ENCODE assay signal across 9 mouse cellular contexts in genomic region chr19:34474228-34474990, GRCm38 (mm10). TPM values are rescaled to one million over a fixed set of nuclear protein-coding genes. Genes with fewer than 3 reads are reported as not detected.
DNase-seq lines count a peak whose midpoint lies in the region; ATAC-seq lines count a peak whose summit lies in the region.
"Had no signal": no experiment of that assay in that cellular context is flagged by ENCODE, and none has a peak within 500 bp of the region (broad histone marks: within the 10 kb centered on the region; RNA-seq: fewer than 3 reads in every experiment).

No protein-coding gene starts in this region.

- peak; percentile 55 for ATAC-seq in common myeloid progenitor, adult 5-6 weeks (replicated peaks; ENCODE audit: low read depth, poor library complexity, severe bottlenecking)
- 0 out of 2 replicates have a peak, but pooled peaks have one; percentile 26 for ATAC-seq in heart, embryonic 14.5 days (ENCODE audit: insufficient number of reproducible peaks, insufficient read depth, low FRiP score, low read depth)
- peak; percentile 80 for ATAC-seq in limb, embryonic 12.5 days (ENCODE audit: insufficient number of reproducible peaks, insufficient read depth, low FRiP score, low TSS enrichment, low read depth)
- peak; percentile 15; the same call in 1 of the 2 replicates for ATAC-seq in monocyte, adult 5-6 weeks (replicated peaks; ENCODE audit: insufficient number of reproducible peaks, low FRiP score, low TSS enrichment, poor library complexity, severe bottlenecking)

- peaks cover 29% of the 10 kb centered on the region for H3K27me3 ChIP-seq in heart, embryonic 14.5 days (ENCODE audit: control insufficient read depth, insufficient read depth, low read length)
- peaks cover 44% of the 10 kb centered on the region for H3K27me3 ChIP-seq in limb, embryonic 12.5 days

- peak overlapping the region; percentile 93 for H3K4me2 ChIP-seq in heart, embryonic 14.5 days (ENCODE audit: low read length)
- H3K4me2 ChIP-seq in limb, embryonic 12.5 days: peak overlapping the region; percentile 95

- H3K36me3 ChIP-seq in heart, embryonic 14.5 days (ENCODE audit: control insufficient read depth, insufficient read depth, low read length): no peaks in the 10 kb centered on the region
- no peaks in the 10 kb centered on the region for H3K36me3 ChIP-seq in limb, embryonic 12.5 days
- H3K36me3 ChIP-seq: G1E had no signal

- H3K9me3 ChIP-seq in heart, embryonic 14.5 days (ENCODE audit: control insufficient read depth, low read length): no peaks in the 10 kb centered on the region
- H3K9me3 ChIP-seq in limb, embryonic 12.5 days: no peaks in the 10 kb centered on the region
- H3K9me3 ChIP-seq: G1E had no signal

- WGBS in heart, embryonic 14.5 days: 8% methylated on average over 49 of the region's 49 CpGs
- 4% methylated on average over 49 of the region's 49 CpGs for WGBS in limb, embryonic 12.5 days

- peak overlapping the region; percentile 63 for H3K9ac ChIP-seq in heart, embryonic 14.5 days (ENCODE audit: low read length)
- peak overlapping the region; percentile 47 for H3K9ac ChIP-seq in limb, embryonic 12.5 days (replicated peaks)

- peak overlapping the region; percentile 52 to 59 for H3K4me3 ChIP-seq in heart, embryonic 14.5 days (ENCODE audit: control insufficient read depth in 1 of 2, insufficient read depth in 1 of 2, low read depth in 1 of 2, low read length in 2 of 2)
- H3K4me3 ChIP-seq in limb, embryonic 12.5 days (replicated peaks): peak overlapping the region; percentile 52

- peak; percentile 21 to 31 for DNase-seq in cerebellum, postnatal 10 days
- DNase-seq in cerebellum, adult 8-10 months: no peak
- DNase-seq in B cell, adult 2 months: peak; percentile 40 to 51
- peak; percentile 61 for DNase-seq in thymus, postnatal 4 days

- no peak overlapping the region for H3K27ac ChIP-seq in heart, embryonic 14.5 days (replicated peaks in 1 of 2; ENCODE audit: control insufficient read depth in 1 of 2, insufficient read depth in 1 of 2, low read depth in 2 of 2, low read length in 2 of 2)
- no peak overlapping the region for H3K27ac ChIP-seq in limb, embryonic 12.5 days

- peaks cover 4 to 8% of the 10 kb centered on the region in 2 experiments; a peak in 2 of 4 replicates for H3K4me1 ChIP-seq in heart, embryonic 14.5 days (ENCODE audit: control insufficient read depth in 2 of 2, insufficient read depth in 2 of 2, low read length in 2 of 2)
- H3K4me1 ChIP-seq in limb, embryonic 12.5 days (replicated peaks): peaks cover 14% of the 10 kb centered on the region

RNA-seq across cellular contexts. Expression of gene Ch25h, which starts 0.6 kb away (rescaled TPM):
- 0.09 TPM in 1 of 2 replicates, not detected in the other for total RNA-seq in common myeloid progenitor, adult 5-6 weeks (2017)
- 4.1 and 4.2 TPM in 2 replicates for polyA plus RNA-seq in heart, embryonic 14.5 days (2014; fragmentation: Nextera tagmentation; extraction: Ambion mirVana)
- polyA plus RNA-seq in limb, embryonic 12.5 days (2016; fragmentation: Nextera tagmentation; extraction: Ambion mirVana): 5.4 and 9.6 TPM in 2 replicates
- not detected in 3 replicates for total RNA-seq in monocyte, adult 5-6 weeks (2017)
- polyA plus RNA-seq: G1E had no signal

RNA-seq across cellular contexts. Expression of gene Lipa, which starts 52.9 kb away (rescaled TPM):
- 21.6 and 22.7 TPM in 2 replicates for total RNA-seq in common myeloid progenitor, adult 5-6 weeks (2017)
- 37.0 and 37.9 TPM in 2 replicates for polyA plus RNA-seq in heart, embryonic 14.5 days (2014; fragmentation: Nextera tagmentation; extraction: Ambion mirVana)
- polyA plus RNA-seq in limb, embryonic 12.5 days (2016; fragmentation: Nextera tagmentation; extraction: Ambion mirVana): 25.9 and 27.9 TPM in 2 replicates
- total RNA-seq in monocyte, adult 5-6 weeks (2017): 71.6 to 118 TPM (median 98.2 TPM) in 3 replicates
- polyA plus RNA-seq: G1E had no signal

Comparison
In these comparisons a context has a peak if more than half of its experiments do, and no peak if none do; other contexts are left out.
1. ATAC-seq: peak in every context shown above with its lines; median percentile 80 in limb, embryonic 12.5 days; 55 in common myeloid progenitor, adult 5-6 weeks; 26 in heart, embryonic 14.5 days; 15 in monocyte, adult 5-6 weeks.